Mouse (Mus musculus): ENCODE measurements around the gene Hagh.
A peak's percentile ranks its signal among the peaks of the same experiment; 100 is the strongest.

Gene Hagh

DNA sequence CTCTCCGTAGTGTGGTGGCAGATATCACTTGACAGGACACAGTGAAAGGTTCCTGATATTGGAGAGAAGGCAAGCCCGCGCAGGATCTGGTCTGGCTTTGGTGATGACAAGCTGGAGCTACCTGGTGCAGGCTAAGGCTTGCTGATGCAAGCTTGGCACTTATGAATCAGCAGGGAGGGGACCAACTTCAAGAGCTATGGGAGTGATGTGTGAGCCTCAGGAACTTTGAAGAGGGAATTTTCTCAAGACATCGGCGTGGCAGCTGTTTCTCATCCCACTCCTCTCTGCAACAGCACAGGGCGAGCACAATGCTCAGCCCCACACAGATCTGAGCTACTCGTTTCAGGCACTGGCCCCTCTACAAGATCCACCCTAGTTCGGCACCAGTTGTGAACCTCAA lies at the start of gene Hagh:
Gene Hagh (plus strand): TSS at position 302 of the 400 bp plus-strand sequence.
- DNase-seq (ENCODE audit: low spot score), result peak; percentile 39

DNA sequence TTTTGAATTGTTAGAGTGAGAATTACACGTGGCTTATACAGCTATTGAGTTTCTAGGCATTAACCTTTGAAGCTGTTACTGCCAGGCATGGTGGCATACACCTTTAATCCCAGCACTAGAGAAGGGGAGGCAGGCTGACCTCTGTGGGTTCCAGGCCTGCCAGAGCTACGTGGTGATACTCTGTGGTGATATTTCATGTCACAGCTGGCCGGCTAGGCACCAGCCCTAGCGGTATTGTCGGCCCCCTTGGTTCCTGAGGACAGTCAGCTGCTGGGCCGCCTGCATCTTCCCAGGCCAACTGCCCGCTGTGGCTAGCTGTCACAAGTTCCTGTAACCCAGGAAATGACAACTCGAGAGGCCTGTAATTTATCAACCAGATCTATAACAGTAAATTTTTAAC lies 47.8 kb upstream of the Hagh start:
- DNase-seq (ENCODE audit: low spot score), result no peak

- no peak for DNase-seq (ENCODE audit: low spot score)
Observed at GRCm38 (mm10) chr17:24794791-24795190, 45.2 kb upstream of the Hagh start.

GRCm38 (mm10) chr17:24796969-24797368 lies 43.0 kb upstream of the Hagh start:
- no peak for DNase-seq (ENCODE audit: low spot score)

- no peak for DNase-seq (ENCODE audit: low spot score)
Observed at GRCm38 (mm10) chr17:24798229-24798628, 41.7 kb upstream of the Hagh start.

GRCm38 (mm10) chr17:24799476-24799875 lies 40.5 kb upstream of the Hagh start:
- DNase-seq (ENCODE audit: low spot score), result no peak

- DNase-seq (ENCODE audit: low spot score), result no peak
Observed at GRCm38 (mm10) chr17:24800524-24800923, 39.4 kb upstream of the Hagh start.

- peak; percentile 69 for DNase-seq (ENCODE audit: low spot score)
Observed at GRCm38 (mm10) chr17:24803952-24804951, 35.7 kb upstream of the Hagh start, which contains the start of gene Meiob. TSS of gene Meiob (plus strand) at chr17:24804289.

- no peak for DNase-seq (ENCODE audit: low spot score)
Observed at GRCm38 (mm10) chr17:24811211-24811610, 28.7 kb upstream of the Hagh start.

DNA sequence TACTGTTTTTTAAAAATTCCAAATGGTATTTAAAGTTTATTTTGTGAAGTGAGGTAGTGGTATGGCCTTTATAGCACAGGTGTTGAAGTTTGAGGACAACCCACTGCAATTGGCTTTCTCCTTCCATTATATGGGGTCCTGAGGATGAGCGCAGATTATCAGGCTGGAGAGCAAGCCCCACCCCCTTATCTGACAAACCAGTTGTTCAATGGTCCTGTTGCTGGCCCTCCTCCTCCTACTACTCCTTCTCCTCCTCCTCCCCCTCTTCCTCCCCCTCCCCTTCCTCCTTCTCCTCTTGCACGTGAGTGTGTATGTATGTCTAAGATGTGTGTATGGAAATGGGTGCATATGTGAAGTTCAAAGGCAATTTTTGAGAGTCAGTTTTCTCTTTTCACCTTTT lies 27.7 kb upstream of the Hagh start:
- no peak for DNase-seq (ENCODE audit: low spot score)

DNA sequence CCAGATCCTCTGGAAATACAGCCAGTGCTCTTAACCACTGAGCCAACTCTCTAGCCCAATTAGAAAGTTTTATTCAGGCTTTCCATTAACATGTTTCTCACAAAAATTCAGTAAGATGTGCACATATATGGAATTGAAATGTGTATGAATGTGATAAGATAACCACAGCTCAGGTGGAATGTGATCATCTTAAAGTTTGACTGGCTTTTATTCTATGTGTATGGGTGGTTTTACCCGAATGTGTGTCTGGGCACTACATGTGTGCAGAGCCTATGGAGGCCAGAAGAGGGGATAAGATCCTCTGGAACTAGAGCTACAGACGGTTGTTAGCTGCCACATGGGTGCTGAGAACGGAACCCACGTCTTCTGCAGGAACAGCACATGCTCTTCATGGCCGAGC lies 24.7 kb upstream of the Hagh start:
- no peak for DNase-seq (ENCODE audit: low spot score)

DNA sequence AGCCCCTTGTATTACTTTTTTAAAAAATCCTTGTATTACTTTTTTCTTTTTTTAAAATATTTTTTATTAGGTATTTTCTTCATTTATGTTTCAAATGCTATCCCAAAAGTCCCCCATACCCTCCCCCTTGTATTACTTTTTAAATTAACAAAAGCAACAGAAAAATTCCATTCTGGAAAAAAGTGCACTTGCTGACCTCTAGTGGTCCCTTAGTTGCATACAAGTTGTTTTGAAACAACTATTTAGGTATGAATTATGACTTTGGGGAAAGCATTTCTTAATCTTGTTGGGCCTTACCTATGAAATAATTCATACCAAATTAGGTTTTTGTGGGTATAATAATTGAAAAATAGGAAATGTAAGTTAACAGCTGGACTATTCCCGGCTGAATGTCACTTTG lies 22.4 kb upstream of the Hagh start:
- DNase-seq (ENCODE audit: low spot score), result no peak

DNA sequence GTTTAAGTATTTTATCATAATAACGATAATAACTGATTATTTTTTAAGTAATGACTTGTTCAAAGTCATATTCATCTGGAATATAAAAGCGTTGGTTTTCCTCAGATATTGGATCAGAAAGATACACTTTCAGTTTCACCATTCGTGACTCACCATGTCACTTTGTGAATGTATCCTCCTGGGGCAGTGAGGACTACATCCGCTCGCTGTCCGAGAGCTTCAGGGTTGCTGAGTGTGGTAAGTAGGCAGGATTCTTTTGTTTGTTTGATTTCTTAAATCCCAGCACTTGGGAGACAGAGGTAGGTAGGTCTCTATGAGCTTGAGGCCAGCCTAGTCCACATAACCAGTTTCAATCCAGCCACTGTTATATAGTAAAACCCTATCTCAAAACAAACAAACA lies 21.8 kb upstream of the Hagh start:
- no peak for DNase-seq (ENCODE audit: low spot score)

- DNase-seq (ENCODE audit: low spot score), result no peak
Observed at GRCm38 (mm10) chr17:24819469-24819868, 20.5 kb upstream of the Hagh start.

- DNase-seq (ENCODE audit: low spot score), result no peak
Observed at GRCm38 (mm10) chr17:24821351-24822280, 18.3 kb upstream of the Hagh start.

DNA sequence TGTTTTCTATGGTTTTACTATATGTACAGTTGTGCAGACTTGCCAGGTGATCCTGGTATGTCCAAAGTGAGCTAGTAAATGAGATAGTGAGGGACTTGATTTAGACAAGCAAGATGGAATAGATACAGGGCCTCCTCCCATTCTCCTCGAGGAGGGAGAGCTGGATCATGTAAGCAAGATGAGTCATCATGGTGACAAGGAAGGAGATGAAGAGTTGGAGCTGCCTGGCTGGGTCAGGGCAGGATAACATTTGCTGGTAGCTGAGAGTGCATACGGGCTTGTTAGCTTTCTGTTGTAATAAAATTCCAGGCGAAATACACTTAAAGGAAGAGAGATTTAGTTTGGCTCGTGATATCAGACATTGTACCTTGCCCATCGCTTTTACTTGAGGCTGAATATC lies 398 bp downstream of the Hagh start:
- no peak for DNase-seq (ENCODE audit: low spot score)

DNA sequence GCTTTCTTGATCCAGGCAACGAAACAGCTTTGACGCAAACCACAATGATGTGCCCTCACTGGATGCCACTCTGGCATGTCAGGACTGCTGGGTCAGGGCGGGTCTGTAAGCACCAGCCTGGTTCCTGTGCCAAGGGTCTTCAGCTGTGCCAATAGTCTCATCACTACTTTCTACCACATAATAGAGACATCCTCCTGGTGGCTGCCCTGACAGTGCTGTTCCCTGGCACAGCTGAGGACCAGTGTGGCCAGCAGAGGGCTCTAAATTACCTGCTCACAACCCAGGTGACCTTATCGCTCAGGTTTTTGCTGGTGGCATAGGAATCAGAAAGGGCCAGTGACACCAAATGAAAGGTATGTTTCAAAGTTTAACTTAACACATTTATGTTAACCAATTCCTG lies 1.2 kb downstream of the Hagh start:
- DNase-seq (ENCODE audit: low spot score), result no peak

GRCm38 (mm10) chr17:24842631-24843030 lies 2.7 kb downstream of the Hagh start:
- no peak for DNase-seq (ENCODE audit: low spot score)

- no peak for DNase-seq (ENCODE audit: low spot score)
Observed at GRCm38 (mm10) chr17:24844525-24844924, 4.6 kb downstream of the Hagh start.

GRCm38 (mm10) chr17:24847386-24847785 lies 7.4 kb downstream of the Hagh start:
- DNase-seq (ENCODE audit: low spot score), result no peak

DNA sequence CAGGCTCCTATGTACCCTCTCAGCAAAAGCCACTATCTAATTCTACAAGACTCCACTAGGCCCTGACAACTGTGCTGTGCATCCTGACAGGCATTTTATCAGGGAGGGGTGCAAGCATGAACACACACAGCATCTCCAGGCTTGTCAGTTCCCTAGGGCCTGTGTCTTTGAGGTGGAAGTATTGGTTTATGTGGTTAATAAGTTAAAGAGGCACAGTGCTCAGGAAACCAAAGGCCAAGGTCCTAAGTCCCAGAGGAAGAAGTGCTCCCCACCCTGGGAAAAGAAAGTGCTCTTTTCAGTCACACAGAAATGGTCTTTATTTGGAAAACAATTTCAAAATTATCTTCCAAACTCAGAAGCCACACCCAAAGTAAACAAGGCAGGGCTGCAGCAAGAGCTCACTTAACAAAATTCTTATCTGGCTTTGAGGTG lies 8.7 kb downstream of the Hagh start:
- no peak for DNase-seq (ENCODE audit: low spot score)

- no peak for DNase-seq (ENCODE audit: low spot score)
Observed at GRCm38 (mm10) chr17:24849733-24850064, 9.8 kb downstream of the Hagh start.

Data from urinary bladder, postnatal 25 days (tissue).